In genomic region chr11:80208465-80208859, GRCm38 (mm10) we compare ENCODE assay signal across 8 mouse cellular contexts. TPM values are rescaled to one million over a fixed set of nuclear protein-coding genes. Genes with fewer than 3 reads are reported as not detected.
DNase-seq lines count a peak whose midpoint lies in the region; ATAC-seq and TF ChIP-seq lines count a peak whose summit lies in the region.

No protein-coding gene starts in this region.

- H3K27me3 ChIP-seq in liver, adult 2 months (ENCODE audit: control insufficient read depth, insufficient read depth, low read length), result no peaks in the 10 kb centered on the region
- no peaks in the 10 kb centered on the region for H3K27me3 ChIP-seq in forebrain, embryonic 12.5 days
- no peaks in the 10 kb centered on the region for H3K27me3 ChIP-seq in limb, embryonic 13.5 days
- H3K27me3 ChIP-seq in neural tube, embryonic 14.5 days (ENCODE audit: control insufficient read depth, insufficient read depth, low read length), result no peaks in the 10 kb centered on the region

- peak overlapping the region; percentile 33; the same call in 1 of the 2 replicates for H3K9ac ChIP-seq in liver, adult 2 months (ENCODE audit: low read depth, low read length)
- H3K9ac ChIP-seq in forebrain, embryonic 12.5 days, result no peak overlapping the region
- H3K9ac ChIP-seq in limb, embryonic 13.5 days, result 0 out of 2 replicates have a peak overlapping the region, but pooled peaks have one; percentile 26
- no peak overlapping the region for H3K9ac ChIP-seq in neural tube, embryonic 14.5 days (replicated peaks; ENCODE audit: low read depth, low read length)

- TF ChIP-seq POLR2A in liver, adult 2 months (IDR thresholded peaks at IDR 0.05; ENCODE audit: extremely low read depth, insufficient read depth, low read length), result no peak

- peaks cover 20% of the 10 kb centered on the region; the same call in 1 of the 2 replicates for H3K79me2 ChIP-seq in liver, adult 2 months (ENCODE audit: control insufficient read depth, insufficient read depth, low read length)

- H3K4me3 ChIP-seq in liver, adult 2 months (ENCODE audit: insufficient read depth, low read depth, low read length), result no peak overlapping the region
- no peak overlapping the region for H3K4me3 ChIP-seq in forebrain, embryonic 12.5 days (replicated peaks)
- peak overlapping the region; percentile 90 for H3K4me3 ChIP-seq in limb, embryonic 13.5 days
- H3K4me3 ChIP-seq in neural tube, embryonic 14.5 days (ENCODE audit: low read depth, low read length), result no peak overlapping the region

- no peak for TF ChIP-seq CTCF in liver, adult 2 months (IDR thresholded peaks at IDR 0.05; ENCODE audit: low read depth, low read length)

- ATAC-seq in forebrain, embryonic 12.5 days (ENCODE audit: low FRiP score), result peak; percentile 45
- peak; percentile 46; the same call in 1 of the 2 replicates for ATAC-seq in limb, embryonic 13.5 days (ENCODE audit: low FRiP score, low read depth)
- ATAC-seq in neural tube, embryonic 14.5 days (ENCODE audit: low read depth), result peak; percentile 35; the same call in 1 of the 2 replicates
- no peak for ATAC-seq in monocyte, adult 5-6 weeks (replicated peaks; ENCODE audit: insufficient number of reproducible peaks, low FRiP score, low TSS enrichment, poor library complexity, severe bottlenecking)

- peaks cover 2% of the 10 kb centered on the region; the same call in 1 of the 2 replicates for H3K36me3 ChIP-seq in liver, adult 2 months (ENCODE audit: control insufficient read depth, insufficient read depth, low read length)
- H3K36me3 ChIP-seq in forebrain, embryonic 12.5 days (replicated peaks), result peaks cover 5% of the 10 kb centered on the region; the same call in 1 of the 2 replicates
- H3K36me3 ChIP-seq in limb, embryonic 13.5 days, result peaks cover 7% of the 10 kb centered on the region; the same call in 1 of the 2 replicates
- no peaks in the 10 kb centered on the region for H3K36me3 ChIP-seq in neural tube, embryonic 14.5 days (ENCODE audit: control insufficient read depth, insufficient read depth, low read length)

- WGBS in liver, adult 2 months, result 46% methylated on average over 7 of the region's 7 CpGs
- 37% methylated on average over 7 of the region's 7 CpGs for WGBS in forebrain, embryonic 12.5 days
- 37% methylated on average over 7 of the region's 7 CpGs for WGBS in limb, embryonic 13.5 days
- 40% methylated on average over 7 of the region's 7 CpGs for WGBS in neural tube, embryonic 14.5 days

- no peaks in the 10 kb centered on the region for H3K9me3 ChIP-seq in forebrain, embryonic 12.5 days
- no peaks in the 10 kb centered on the region for H3K9me3 ChIP-seq in limb, embryonic 13.5 days
- H3K9me3 ChIP-seq in neural tube, embryonic 14.5 days (ENCODE audit: control insufficient read depth, low read length), result no peaks in the 10 kb centered on the region

- peaks cover 16% of the 10 kb centered on the region for H3K4me1 ChIP-seq in liver, adult 2 months (ENCODE audit: control insufficient read depth, insufficient read depth, low read length)
- peaks cover 14% of the 10 kb centered on the region for H3K4me1 ChIP-seq in forebrain, embryonic 12.5 days
- peaks cover 15% of the 10 kb centered on the region for H3K4me1 ChIP-seq in limb, embryonic 13.5 days
- peaks cover 8% of the 10 kb centered on the region for H3K4me1 ChIP-seq in neural tube, embryonic 14.5 days (ENCODE audit: control insufficient read depth, insufficient read depth, low read length)

- H3K4me2 ChIP-seq in forebrain, embryonic 12.5 days, result no peak overlapping the region
- H3K4me2 ChIP-seq in limb, embryonic 13.5 days (replicated peaks), result no peak overlapping the region
- H3K4me2 ChIP-seq in neural tube, embryonic 14.5 days (ENCODE audit: low read depth, low read length), result no peak overlapping the region

- H3K27ac ChIP-seq in liver, adult 2 months (replicated peaks; ENCODE audit: insufficient read depth, low read depth, low read length), result no peak overlapping the region
- H3K27ac ChIP-seq in forebrain, embryonic 12.5 days, result no peak overlapping the region
- H3K27ac ChIP-seq in limb, embryonic 13.5 days, result no peak overlapping the region
- H3K27ac ChIP-seq in neural tube, embryonic 14.5 days (ENCODE audit: low read depth, low read length), result no peak overlapping the region

- DNase-seq in liver, adult 2 months (ENCODE audit: extremely low read depth, low read depth, low spot score), result no peak
- DNase-seq in liver, result no peak
- DNase-seq in frontal cortex, postnatal 25 days (ENCODE audit: low spot score in 2 of 2), result no peak
- no peak for DNase-seq in kidney, adult 8-10 months

RNA-seq across cellular contexts. Expression of gene Rhot1, which starts 0.4 kb away (rescaled TPM):
- total RNA-seq in liver, adult 2 months (2014; rRNA removed), result 32.1 and 37.1 TPM in 2 replicates
- polyA plus RNA-seq in liver, adult 2 months (2012; rRNA removed), result 8.4 and 8.9 TPM in 2 replicates
- 61.9 and 65.5 TPM in 2 replicates for polyA plus RNA-seq in forebrain, embryonic 12.5 days (2016; fragmentation: Nextera tagmentation; extraction: Ambion mirVana)
- 55.8 and 57.0 TPM in 2 replicates for polyA plus RNA-seq in limb, embryonic 13.5 days (2015; fragmentation: Nextera tagmentation; extraction: Ambion mirVana)
- polyA plus RNA-seq in neural tube, embryonic 14.5 days (2014; fragmentation: Nextera tagmentation; extraction: Ambion mirVana), result 87.7 and 92.2 TPM in 2 replicates
- 48.4 to 57.1 TPM (median 56.2 TPM) in 3 replicates for total RNA-seq in monocyte, adult 5-6 weeks (2017)

RNA-seq across cellular contexts. Expression of gene Rnf135, which starts 24.8 kb away (rescaled TPM):
- total RNA-seq in liver, adult 2 months (2014; rRNA removed), result 6.1 and 6.6 TPM in 2 replicates
- polyA plus RNA-seq in liver, adult 2 months (2012; rRNA removed), result 9.4 and 11.0 TPM in 2 replicates
- 2.8 and 2.9 TPM in 2 replicates for polyA plus RNA-seq in forebrain, embryonic 12.5 days (2016; fragmentation: Nextera tagmentation; extraction: Ambion mirVana)
- 7.5 and 7.6 TPM in 2 replicates for polyA plus RNA-seq in limb, embryonic 13.5 days (2015; fragmentation: Nextera tagmentation; extraction: Ambion mirVana)
- 2.0 and 3.2 TPM in 2 replicates for polyA plus RNA-seq in neural tube, embryonic 14.5 days (2014; fragmentation: Nextera tagmentation; extraction: Ambion mirVana)
- total RNA-seq in monocyte, adult 5-6 weeks (2017), result 5.0 to 10.4 TPM (median 6.2 TPM) in 3 replicates

RNA-seq across cellular contexts. Expression of gene Adap2, which starts 54.6 kb away (rescaled TPM):
- total RNA-seq in liver, adult 2 months (2014; rRNA removed), result 32.1 and 33.4 TPM in 2 replicates
- polyA plus RNA-seq in liver, adult 2 months (2012; rRNA removed), result 23.6 and 27.3 TPM in 2 replicates
- polyA plus RNA-seq in forebrain, embryonic 12.5 days (2016; fragmentation: Nextera tagmentation; extraction: Ambion mirVana), result 1.4 and 1.7 TPM in 2 replicates
- 1.3 and 1.6 TPM in 2 replicates for polyA plus RNA-seq in limb, embryonic 13.5 days (2015; fragmentation: Nextera tagmentation; extraction: Ambion mirVana)
- 2.5 and 3.3 TPM in 2 replicates for polyA plus RNA-seq in neural tube, embryonic 14.5 days (2014; fragmentation: Nextera tagmentation; extraction: Ambion mirVana)
- 6.7 to 11.8 TPM (median 8.7 TPM) in 3 replicates for total RNA-seq in monocyte, adult 5-6 weeks (2017)

Comparison
In these comparisons a context has a peak if more than half of its experiments do, and no peak if none do; other contexts are left out.
1. H3K9ac ChIP-seq: peak in liver, adult 2 months (single experiment) and limb, embryonic 13.5 days (single experiment); none in forebrain, embryonic 12.5 days (single experiment) and neural tube, embryonic 14.5 days (single experiment).